Mouse (Mus musculus) ES-CJ7 (cell line): Measurements from ENCODE around the gene Chga.

Experiments
- DNase-seq: peaks from one replicate; pipeline ENCODE4 v3.0.0; 2011; ENCODE audit warnings: low read depth, low spot score

The Chga gene

DNA sequence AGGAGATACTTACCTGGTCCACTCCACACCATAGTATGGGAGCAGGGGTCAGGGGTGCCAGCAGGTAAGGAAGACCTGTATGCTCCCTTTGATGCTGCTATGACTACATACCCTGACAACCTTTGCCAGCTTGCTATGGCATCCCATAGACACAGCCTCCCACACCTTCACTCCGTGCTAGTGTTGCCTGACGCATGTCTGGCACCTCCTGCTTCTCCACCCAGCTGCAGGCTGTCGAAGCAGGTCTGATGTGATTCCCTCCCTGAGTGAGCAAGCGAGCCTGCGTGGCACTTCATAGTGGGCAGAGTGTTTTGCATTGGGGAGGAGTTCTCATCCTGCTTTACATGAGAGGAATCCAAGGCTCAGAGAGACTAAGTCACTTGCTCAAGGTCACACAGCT lies 2.6 kb downstream of the Chga start:
- no peak for DNase-seq

DNA sequence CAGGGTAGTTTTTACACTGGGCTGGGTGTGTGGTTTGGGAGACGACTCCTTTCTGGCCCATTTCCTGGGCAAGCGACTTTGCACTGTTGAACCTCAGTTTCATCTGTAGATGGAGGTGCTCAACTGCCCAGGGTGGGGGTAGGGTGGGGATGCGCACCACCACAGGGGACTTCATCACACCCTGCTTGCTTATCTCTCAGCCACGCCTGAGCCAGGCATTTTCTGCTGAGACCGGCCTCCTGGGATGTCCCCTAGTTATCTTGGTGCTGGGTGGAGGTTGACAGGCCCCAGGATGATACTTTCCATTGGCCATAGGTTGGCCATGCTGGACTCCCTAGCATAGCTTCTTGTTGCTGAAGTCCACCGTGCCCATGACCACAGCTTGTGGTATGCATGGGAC lies 10.3 kb downstream of the Chga start:
- DNase-seq, result no peak

DNA sequence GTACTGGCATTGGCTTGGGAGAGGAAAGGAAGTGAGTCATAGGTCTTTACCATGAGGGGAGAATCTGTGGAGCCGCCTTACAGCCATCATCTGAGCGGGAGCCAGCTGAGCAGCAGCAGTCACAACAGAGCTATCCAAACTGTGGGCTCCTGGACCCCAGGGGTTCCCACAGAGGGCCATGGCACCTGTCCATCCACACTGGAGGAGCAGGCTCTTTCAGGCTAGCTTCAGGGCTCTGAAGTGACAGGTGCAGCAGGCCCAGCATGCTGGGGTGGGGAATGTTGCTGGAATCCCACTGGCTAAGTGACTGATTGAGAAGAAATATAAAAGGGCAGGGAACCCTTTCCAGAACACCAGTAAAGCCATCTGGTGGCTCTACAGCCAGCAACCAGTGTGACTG lies 12.2 kb downstream of the Chga start:
- no peak for DNase-seq

DNA sequence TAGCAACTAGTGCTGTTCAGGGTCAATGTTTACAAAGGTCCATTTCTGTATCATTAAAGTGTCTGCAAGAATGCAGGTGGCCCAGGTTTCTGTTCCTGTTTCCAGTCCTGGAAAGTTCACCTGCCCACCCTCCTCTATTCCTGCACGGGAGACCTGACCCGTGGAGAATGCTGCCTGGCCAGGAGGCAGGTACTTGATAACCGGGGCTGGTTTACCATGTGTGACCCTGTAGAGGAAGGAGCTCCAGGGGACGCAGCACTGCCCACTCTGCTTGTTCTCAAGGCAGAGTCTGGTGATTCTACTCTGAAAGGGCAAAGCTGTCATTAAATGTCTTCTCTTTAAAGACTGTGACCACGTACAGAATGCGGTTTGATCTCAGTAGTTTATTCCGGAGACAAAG lies 13.4 kb downstream of the Chga start:
- no peak for DNase-seq

GRCm38 (mm10) chr12:102570111-102570510 lies 15.3 kb downstream of the Chga start:
- no peak for DNase-seq

- no peak for DNase-seq
Observed at GRCm38 (mm10) chr12:102570734-102571133, 16.0 kb downstream of the Chga start.

DNA sequence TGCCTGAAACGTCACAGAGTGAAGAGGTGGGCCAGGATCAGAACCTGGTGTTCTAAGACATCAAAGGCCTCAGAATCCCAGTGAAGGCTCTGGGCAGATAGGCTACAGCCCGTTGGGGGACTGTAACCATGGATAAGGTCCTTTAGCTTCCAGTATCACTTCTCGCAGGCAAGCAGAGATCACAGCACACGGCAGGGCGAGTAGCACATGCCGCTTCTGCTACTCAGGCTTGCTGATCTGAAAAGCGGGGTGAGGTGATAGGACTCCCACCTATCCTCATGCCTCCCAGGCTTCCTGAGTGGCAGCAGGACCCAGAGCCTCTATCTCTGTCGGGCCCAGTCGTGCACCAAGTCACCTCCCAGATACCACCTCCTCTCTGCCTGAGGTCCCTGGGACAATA lies 16.9 kb downstream of the Chga start:
- no peak for DNase-seq

- no peak for DNase-seq
Observed at GRCm38 (mm10) chr12:102573036-102573435, 18.3 kb downstream of the Chga start.

DNA sequence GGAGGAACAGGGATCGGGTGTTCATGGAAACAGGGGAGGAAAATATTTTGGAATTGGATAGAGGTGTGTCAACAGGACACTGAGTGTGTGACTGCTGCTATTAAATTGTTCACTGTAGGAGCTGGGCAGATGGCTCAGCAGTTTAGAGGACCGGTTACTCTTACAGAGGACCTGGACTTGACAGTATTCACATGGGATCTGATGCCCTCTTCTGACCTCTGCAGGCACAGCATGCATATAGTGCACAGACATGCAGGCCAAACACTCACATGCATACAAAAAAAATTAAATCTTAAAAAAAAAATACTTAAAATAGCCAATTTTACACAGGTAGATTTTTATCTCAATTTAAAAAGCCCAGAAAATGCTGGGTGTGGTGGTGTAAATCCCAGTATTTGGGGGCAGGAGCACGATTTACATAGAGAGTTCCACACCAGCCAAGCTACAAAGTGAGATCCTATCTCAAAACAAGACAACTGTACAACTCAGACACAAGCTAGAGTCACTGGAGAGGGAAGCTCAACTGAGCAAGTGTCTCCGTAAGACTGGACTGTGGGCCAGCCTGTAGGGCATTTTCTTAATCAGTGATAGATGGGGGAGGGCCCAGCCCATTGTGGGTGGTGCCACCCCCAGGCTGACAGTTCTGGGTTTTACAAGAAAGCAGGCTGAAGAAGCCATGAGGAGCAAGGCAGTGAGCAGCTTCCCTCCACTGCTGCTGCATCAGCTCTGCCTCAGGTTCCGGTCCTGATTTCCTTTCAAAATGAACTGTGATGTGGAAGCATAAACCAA lies 21.0 kb downstream of the Chga start:
- no peak for DNase-seq

DNA sequence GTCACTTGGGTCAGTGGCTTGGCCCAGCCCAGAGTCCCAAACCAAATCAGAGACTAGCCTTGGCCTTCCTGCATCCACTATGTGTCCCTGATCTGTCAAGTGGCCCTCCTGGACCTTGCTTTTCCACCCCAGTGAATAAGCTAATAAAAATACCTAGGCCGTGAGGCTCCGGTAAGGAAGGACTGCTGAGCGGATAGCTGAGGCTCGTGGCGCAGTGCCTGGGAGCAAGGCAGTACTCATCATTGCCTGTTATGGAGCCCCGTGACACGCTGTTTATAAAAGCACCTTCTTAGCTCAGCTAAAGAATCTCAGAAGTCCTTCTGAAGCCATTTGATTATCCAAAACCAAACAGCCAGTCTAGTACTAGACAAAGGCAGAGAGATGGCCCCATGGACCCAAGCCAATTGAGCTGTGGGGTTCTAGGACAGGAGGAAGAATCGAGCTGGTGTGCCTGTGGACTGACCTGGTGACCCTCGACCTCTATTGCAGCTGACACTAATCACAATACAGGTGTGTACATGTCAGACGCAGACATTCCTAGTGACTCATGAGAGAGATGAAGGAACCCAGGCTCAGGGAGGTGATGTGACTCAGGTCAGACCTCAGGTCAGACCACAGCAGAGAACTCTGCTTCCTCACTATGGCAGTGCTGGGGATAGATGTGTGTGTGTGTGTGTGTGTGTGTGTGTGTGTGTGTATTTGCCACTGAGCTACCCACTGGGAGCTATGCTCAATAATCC lies 22.1 kb downstream of the Chga start:
- no peak for DNase-seq

- peak; percentile 65 for DNase-seq
Observed at GRCm38 (mm10) chr12:102579041-102579440, 24.3 kb downstream of the Chga start.

GRCm38 (mm10) chr12:102581579-102582196 lies 26.9 kb downstream of the Chga start:
- DNase-seq, result no peak

GRCm38 (mm10) chr12:102582441-102582840 lies 27.7 kb downstream of the Chga start:
- DNase-seq, result no peak

DNA sequence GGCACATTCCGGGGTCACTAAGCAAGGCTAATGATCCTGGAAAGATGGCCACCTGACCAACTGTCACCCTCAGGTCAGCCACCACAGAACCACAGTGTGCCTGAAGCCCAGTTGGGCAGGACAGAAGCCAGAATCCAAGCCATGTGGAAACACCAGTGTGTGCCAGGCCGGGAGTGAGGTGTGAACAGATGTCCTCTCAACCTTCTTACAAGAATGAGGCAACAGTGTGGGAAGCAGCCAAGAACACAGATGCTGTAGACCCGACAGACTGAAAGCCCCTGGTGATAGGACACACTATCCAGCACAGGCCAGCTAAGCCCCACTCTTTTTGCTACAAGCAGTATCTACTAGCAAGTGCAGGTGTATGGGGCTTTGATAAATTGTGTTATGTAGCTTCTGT lies 30.6 kb downstream of the Chga start:
- no peak for DNase-seq

DNA sequence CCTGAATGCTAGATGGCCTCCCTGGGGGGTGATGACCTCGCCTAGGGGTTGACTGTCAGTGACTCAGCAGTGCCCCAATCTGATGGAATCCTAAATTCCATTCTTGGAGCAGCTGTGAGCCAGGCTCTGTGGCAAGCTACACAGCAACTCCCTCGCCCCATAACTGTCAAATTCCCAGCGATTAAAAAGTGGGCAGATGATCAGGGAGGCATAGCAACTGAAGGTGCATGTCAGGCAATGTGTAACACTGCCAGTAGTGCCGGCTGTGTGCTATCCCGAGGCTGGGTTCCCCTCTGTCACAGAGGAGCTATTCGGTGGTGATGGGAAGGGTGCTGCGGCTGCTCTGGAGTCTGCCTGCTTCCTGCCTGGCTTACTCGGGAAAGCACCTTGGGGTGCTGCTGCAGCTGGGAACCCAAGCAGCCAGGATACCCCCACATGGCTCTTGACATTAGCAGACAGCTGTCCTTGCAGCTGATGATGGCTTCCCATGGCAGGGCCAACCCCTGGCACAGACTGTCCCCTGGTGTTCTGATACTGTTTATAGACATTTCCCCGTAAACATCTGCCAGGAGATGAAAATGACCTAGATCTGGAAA lies 31.6 kb downstream of the Chga start:
- no peak for DNase-seq

- DNase-seq, result no peak
Observed at GRCm38 (mm10) chr12:102587106-102587505, 32.3 kb downstream of the Chga start.

DNA sequence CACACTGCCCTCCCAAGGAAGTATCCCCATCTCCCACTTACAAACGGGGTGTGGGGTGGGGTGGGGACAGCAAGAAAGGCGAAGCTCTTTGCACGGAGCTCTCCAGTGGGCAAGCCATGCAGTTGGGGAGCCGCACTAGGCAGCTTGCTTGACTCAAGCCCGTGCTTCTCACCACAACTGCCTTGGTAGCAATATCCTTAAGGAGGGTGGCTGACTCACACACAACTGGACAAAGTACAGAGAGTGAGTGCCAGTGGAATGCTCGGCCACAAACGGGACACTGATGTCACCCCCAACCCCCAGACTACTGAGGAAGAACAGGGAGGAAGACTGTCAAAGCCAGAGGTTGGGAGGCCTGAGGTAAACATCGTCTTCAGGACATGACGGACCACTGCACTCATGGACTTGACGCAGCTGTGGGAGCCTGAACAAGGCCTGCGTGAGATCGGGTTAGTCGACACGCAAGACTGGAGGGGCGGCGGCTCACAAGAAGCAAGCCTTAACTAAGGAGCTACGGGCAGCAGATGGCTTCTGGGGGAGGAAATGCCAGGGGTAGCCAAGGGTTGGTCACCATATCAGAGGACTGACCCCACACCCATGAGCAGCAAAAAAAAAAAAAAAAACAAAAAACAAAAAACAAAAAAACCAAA lies 36.1 kb downstream of the Chga start:
- no peak for DNase-seq

DNA sequence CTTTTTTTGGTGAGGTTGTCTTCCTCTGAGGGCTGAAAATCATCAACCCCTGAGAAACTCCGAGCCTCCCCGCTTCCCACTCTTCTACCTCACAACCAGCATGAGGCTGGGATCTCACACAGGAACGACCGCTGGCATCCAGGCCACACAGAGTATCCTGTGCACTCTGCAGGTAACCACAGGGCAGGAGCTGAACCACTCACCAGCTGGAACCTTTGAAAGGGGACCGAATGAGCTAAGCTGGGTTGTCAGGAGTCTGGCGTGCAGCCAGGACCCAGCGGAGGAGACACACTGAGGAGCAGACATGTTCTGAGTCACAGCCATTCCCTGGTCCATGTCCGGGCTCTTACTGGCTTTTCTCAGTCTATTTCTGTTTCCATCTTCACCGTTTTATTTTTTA lies 38.9 kb downstream of the Chga start:
- DNase-seq, result no peak

GRCm38 (mm10) chr12:102594627-102595026 lies 39.9 kb downstream of the Chga start:
- DNase-seq, result no peak

- DNase-seq, result peak; percentile 69
Observed at GRCm38 (mm10) chr12:102596410-102596809, 41.6 kb downstream of the Chga start.

DNA sequence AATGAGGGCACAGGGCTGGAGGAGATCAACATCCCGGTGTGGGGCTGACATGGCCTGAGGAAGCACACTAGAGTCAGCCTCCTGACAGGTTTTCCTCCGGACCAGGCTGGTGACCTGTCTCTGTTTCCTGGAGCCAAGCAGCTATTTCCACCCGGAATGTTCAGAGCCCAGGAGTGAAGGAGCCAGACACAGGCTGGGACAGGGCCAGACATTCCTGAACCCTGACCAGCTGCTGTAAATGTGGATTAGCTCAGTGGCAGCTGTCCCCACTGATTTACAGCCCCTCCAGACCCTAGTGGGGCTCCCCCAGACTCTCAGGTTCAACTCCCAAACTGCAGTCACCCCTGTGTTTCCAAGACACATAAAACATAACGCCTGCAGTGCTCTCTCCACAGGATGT lies 42.7 kb downstream of the Chga start:
- DNase-seq, result no peak

DNA sequence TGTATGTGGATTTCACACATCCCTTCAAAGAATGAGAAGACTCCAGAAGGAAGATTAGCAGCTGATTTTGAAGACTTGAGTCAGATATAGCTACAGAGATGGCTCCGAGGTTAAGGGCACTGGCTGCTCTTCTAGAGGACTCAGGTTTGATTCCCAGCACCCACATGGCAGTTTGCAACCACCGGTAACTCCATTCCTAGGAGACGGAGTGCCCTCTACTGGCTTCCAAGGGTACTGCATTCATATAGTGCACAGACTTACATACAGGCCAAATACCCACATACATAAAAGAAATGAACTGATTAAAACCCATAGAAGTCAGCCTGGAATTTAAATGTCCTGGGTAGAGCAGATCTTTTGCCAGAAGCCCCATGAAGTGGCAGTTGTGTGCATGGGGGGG lies 43.8 kb downstream of the Chga start:
- DNase-seq, result peak; percentile 50
